Mouse (Mus musculus) ES-Bruce4 (cell line): ENCODE measurements around the gene Mdh2.

Source experiments
- CTCF ChIP-seq: IDR thresholded peaks from one replicate; pipeline ENCODE4 v1.8.1; 2011; ENCODE audit warnings: low read depth, low read length
- EP300 ChIP-seq: IDR thresholded peaks from 2 replicates; pipeline ENCODE4 v1.6.1; 2011; ENCODE audit warnings: low read depth, low read length; ENCODE audit not compliant: insufficient read depth
- POLR2A ChIP-seq: IDR thresholded peaks from one replicate; pipeline ENCODE4 v1.8.1; 2011; ENCODE audit warnings: low read length; ENCODE audit not compliant: insufficient read depth

DNA sequence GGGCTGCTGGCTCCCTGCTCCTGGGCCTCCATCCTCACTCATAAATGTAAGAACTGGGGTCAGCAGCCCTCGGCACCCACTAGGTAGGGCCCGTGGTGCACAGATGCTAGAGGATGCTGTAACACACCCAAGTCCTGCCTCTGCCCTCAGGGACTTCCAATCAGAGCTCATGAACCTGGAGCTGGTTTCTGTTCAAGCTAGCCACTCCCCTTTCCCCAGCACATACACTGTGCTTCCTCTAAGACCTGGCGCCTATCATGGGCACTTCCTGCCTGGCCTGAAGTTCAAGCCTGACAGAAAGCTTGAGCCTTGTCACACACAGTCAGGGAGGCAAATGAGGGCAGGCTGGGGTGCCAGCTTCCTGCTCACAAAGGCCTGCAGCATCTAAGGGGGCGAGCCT, 45.2 kb upstream of the Mdh2 start:
- TF ChIP-seq CTCF = no peak
- no peak for TF ChIP-seq EP300
- TF ChIP-seq POLR2A = no peak
